Mouse (Mus musculus): ENCODE measurements at regions not wholly inside any gene's neighbourhood (a gene's known extent, or its start where the extent isn't known, plus 50 kb on each side); places are given as distances from the start of the nearest gene placed in this dataset.

- DNase-seq (ENCODE audit: low spot score) = peak; percentile 8
These were observed 68.0 kb upstream of the Rbm24 start for GRCm38 (mm10) chr13:46350075-46350747.

DNA sequence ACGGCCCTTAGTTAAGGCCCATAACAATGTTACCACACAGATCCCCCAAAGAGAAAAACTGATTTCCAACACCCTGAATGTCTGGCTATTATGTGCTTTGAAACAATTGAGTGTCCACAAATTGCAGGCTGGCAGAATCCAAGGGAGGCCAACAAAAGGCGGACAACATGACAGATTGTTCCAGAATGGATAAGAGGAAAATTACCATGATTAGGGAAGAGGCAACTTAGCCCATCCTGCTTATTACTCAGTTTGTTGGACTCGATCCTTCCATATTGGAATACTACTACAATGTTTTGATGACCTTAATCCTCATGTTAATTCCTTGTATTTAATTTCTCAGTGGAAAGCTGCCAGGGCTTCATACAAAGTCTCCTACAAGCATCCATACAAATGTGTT is 62.9 kb upstream of the Rbm24 start:
- DNase-seq (ENCODE audit: low spot score) = no peak

DNA sequence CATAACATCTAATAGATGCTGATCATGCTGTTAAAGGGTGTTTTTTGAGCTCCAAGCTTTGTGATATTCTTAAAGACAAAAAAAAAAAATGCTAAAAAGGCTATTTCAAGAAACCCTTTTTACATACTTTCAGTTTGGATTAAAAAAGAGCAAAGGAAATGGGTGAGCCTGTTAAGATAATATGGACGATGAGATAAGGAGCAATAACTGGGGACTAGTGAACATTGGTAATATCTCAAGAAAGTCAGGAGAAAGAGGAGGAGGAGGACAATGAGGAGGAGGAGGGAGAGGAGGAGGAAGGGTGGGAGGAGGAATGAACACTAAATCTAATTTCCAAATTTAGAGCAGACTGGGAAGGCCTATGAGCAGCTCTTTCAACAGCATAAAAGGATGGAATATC is 62.3 kb upstream of the Rbm24 start:
- DNase-seq (ENCODE audit: low spot score) = no peak

DNA sequence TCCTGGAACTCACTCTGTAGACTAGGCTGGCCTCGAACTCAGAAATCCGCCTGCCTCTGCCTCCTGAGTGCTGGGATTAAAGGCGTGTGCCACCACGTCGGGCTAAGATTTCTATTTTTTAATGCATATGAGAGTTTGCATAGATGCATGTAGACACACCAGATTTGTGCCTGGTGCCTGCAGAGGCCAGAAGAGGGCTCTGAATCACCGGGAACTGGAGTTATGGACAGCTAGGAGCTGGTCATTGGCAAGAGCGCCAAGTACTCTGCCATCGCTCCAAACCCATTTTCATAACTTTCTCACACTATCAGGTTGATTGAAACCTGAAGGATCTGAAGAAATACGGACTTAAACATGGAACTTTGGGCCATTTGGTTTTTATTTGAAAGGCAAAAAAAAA is 61.2 kb upstream of the Rbm24 start:
- DNase-seq (ENCODE audit: low spot score) = no peak

DNA sequence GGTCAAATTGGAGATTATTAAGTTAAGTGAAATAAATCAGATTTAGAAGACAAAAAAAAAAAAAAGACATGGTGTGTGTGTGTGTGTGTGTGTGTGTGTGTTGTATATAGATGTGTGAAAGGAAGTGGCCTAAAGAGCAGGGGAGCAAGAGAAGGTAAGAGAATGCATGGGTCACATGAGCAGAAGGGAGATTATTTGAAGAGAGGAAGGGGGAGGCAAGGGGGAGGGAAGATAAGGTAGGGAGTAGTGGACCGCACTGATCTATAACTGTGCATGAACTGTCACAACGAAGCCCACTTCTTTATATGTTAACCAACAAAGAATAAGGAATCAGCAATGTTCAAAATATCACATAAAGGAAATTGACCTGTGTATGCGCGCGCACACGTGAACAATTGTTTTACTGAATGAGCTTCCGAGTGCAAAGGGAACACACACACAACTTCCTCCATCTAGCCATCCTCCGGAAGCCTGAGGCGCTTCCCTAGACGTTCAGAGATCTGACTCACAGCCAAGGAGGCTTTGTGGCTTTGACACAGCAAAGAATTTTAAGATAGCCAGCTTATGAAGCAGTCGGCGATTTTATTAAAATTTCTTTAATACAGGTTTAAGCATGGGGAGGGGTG is 57.6 kb upstream of the Rbm24 start:
- DNase-seq (ENCODE audit: low spot score) = no peak

DNA sequence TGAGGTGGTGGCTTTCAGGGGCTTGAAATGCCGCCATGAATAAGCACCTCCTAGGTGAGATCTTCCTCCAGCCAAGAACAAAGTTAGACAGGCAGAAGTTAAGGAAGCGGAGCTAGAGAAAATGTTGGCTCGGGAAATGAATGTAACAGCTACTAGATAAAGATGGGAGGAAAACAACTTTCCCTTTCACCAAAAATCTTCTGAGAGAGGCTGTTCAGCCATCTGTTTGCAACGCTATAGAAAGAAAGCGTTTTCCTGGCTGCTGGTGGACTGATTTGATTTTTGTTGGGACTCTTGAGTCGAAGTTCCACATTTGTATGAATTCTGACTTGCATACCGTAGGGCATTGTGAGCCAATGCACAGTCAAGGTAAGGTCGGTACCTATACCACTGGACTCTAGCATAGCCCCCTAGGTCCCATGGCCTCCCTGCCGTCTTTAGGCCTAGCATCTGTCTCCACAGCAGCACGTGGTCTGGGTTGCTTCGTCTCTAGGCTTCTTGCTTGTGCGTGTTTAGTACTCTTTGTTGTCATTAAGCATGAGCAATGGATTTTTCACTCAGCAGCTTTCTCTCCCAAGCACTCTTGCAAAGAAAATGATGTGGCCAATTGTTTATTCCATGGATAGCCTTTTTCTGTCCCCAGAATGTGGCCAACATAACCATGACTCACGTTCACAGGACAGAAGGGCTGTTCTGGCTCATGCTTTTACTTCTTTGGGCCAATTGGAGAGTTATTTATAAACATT is 54.6 kb upstream of the Rbm24 start:
- no peak for DNase-seq (ENCODE audit: low spot score)

DNA sequence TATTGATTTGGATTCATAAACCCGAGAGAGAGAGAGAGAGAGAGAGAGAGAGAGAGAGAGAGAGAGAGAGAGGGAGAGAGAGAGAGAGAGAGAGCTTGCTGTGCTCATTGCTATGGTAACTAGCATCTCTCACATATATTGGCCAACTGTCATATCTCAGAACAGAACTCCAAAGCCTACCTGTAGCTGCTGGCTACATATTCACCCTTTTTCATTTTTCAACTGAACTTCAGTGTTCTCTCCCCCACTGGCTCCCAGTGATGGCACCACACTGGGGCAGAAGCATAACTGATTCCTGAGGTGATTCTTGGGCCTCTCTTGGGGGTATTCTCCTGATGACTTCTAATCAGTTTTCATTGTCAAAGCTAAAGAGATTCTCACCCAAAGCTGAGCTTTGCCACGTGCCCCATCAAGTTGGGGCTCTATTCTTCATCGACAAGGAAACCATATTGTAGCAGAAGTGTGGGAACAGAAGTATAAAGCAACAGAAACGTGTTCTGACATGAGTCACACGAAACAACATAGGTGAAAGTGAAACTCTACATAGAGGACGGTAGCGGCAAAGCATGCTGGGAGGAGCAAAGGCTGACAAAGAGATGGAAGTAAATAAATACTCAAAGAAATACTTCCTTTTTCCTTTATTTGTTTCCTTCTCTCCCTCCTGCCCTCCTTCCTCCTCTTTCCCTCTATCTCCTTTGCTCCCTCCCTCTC is 53.9 kb upstream of the Rbm24 start:
- DNase-seq (ENCODE audit: low spot score) = no peak

DNA sequence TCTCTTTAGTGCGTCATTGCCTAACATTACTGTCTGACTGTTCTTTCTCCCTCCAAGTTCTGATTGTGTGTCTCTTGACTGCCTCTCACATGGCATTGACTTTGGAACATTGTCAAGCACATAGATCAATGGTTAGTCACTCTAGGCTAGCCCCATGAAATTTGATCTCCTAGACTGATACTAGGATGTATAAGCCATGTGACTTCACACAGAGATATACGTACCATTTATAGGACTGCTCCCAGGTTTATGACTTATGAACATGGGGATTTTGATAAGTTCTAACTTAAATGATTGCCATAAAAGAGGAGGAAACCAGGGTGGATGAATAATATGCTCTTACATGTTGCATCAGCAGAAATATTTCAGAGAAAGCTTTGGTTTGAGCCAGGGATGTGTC is 52.9 kb upstream of the Rbm24 start:
- no peak for DNase-seq (ENCODE audit: low spot score)
